Mouse (Mus musculus): ENCODE results near the gene Chmp6.
A peak's percentile ranks its signal among the peaks of the same experiment; 100 is the strongest.

The Chmp6 gene

DNA sequence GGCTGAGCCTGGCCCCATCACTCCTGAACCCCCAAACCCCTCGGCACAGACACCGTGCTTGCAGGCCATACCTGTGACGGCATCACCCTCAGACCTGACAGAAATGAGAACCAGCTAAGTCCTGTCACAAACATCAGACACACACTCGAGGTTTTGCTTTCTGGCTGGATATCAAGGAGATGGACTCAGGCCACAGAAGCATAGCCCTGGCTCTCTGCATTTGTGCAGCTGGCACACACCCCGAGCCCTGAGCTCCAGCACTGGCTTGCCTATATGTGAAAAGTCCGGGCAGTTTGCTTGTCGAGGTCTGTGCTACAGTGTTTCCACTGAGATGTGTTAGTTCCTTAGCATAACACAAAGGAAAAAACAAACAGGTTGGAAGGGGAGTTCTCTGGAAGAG lies 5.5 kb upstream of the Chmp6 start:
- no peak for DNase-seq (ENCODE audit: low spot score)

DNA sequence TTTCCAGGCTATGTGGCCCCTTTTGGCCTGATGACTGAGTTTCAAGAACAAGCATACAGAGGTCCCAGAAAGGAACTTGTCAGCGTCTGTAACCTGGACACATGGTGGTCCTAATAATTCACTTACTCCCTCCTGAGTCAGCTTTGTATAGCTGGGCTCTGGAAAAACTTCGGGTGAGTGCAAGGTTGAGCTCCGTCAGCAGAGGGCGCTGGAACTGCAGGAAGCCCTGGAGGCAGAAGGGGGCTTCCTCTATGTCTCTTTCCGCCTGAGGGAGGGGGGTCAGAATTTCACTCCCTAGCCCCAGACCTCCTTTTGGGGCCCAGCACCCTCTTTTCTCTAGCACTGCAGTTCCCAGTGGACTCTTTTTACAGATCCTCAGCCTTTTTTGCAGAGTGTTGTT lies 3.8 kb upstream of the Chmp6 start:
- DNase-seq (ENCODE audit: low spot score) = peak; percentile 86

DNA sequence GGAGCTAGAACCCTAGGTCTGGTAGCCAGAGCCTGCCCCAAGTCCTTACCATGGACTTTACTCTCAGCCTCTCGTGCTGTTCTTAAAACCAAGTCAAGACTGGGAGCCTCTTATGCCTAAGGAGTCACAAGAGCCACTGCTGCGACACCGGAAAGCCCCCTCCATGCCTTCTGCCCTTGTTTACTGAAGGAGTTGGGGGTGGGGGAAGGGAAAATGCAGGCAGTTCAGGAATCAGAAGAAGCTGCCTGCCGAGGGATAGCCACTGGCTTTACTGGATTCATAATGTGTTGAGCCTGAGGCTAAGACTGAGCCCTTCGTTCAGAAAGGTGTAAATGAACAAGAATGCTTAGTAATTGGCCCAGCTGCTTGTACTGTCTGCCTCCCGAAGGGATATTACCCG lies 396 bp upstream of the Chmp6 start:
- peak; percentile 25 for DNase-seq (ENCODE audit: low spot score)

DNA sequence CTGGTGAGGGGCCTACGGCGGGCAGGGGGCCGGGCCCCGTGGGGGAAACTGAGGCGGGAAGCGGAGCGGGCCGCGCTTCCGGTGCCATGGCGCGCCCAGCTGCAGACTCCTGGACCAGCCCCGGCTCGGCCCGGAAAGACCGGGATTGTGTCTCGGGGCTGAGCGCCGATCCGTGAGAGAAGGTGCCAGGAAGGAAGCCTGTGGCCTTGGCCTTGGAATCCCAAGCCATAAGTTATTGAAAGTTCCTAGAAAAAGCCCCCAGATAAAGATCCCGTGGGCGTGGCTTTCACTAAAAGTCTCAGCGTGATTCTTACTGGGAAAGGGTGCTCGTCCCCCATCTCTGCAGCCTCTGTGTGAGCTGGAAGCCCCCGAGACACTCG lies 684 bp downstream of the Chmp6 start:
- DNase-seq (ENCODE audit: low spot score) = no peak

DNA sequence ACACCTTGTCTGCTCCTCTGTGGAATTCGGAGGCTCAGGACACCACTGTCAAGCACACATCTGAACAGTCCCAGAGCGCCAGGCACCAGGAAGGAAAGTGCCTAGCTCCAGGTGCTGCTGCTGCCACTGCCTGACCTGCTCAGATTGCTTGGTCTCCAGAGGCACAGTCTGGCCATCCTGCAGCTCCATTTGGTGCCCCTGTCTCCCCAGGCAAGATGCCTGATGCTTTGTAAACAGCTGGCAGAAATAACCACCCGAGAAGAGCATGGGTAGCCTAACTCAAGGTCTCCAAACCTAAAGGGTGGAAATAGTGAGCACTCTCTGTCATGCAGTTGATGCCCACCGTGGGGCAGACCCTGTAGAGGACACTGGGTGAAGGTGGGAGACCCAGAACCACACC lies 1.1 kb downstream of the Chmp6 start:
- no peak for DNase-seq (ENCODE audit: low spot score)

DNA sequence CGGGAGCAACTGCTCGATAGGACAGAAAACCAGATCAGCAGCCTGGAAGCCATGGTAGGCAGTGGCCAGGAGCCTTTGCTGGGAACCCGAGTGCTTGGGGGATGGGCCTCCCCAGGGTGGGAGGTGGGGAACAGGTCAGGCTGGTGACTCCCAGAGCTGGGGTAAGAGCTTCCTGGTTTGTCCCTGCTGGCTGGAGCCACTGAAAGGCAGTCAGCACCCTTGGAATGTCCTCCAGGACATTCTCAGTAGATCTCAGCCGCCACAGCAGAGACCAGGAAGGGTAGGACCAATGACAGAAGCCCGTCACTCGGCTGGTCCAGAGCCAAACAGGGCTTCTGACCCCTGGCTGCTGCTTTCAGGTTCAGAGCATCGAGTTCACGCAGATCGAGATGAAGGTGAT lies 2.4 kb downstream of the Chmp6 start:
- no peak for DNase-seq (ENCODE audit: low spot score)

DNA sequence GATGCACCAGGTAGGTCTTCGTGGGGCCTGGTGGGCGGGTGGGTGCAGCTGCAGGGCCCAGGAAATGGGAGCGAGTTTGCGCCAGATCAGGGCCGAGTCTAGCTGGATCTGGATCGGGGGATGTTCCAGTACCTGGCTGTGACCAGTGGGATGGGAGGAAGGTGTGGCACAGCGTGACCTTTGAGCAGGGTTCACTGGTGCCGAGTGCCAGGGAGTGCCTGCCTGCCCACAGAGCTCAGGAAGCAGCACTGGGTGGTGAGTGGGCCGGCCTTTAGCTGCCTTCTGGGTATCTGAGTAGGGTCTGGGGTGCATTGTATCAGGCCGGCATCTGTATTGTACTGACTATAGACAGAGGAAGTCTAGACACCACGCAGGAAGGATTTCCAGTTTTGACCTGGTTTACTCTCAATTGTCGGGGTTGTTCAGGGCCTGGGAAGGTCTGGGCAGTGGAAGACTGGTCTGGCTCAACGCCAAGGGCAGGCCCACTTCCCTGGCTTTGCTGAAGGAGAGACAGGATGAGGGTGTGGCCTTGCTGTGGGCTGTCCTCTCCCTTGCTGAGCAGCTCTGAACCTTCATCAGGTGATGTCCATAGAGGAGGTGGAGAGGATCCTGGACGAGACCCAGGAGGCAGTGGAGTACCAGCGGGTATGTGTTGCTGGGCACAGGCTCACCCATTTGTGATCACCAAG lies 3.0 kb downstream of the Chmp6 start:
- DNase-seq (ENCODE audit: low spot score) = no peak

DNA sequence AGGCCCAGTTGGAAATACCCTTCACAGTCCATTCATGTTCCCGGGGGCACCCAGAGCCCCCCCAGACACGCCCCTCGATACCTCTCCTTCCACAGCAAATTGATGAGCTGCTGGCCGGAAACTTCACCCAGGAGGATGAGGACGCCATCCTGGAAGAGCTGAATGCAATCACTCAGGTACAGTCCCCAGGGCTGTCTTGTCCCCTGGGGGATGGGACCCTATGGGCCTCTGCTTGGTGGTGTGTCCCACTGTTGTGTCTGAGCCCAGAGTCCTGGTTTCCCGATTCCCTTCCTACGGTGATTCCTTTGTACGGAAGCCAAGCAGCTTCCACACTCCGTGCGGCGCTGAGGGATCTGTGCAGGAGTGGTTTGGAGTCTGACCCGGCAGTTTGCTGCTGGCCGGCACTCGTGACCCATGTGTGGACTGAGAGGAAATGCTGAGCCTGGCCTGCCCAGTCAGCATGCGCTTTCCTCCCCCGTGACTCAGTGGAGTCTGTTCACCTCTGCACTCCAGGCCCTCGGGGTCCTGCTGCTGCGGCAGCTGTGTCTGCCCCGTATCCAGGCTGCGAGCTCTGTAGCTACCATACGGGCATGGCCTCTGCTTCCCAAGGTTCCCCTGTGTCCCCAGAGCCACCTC lies 3.7 kb downstream of the Chmp6 start:
- DNase-seq (ENCODE audit: low spot score) = no peak

DNA sequence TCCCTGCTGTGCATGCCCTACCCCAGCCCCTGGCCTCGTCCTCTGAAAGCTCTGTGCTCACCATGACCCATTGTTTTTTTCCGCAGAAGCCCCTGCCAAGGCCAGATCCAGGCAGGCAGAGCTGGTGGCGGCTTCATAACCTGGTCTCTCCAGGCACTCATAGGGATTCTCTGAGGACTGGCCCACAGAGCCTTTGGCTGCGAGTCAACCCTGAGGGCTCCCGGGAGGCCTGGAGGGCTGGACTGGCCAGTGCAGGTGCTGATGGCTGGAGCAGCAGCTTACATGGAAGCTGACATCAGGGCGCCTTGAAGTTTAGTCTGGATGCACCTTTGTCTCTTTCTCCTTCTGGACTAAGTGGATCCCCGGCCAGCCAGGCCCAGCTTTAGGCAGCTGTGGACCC lies 5.3 kb downstream of the Chmp6 start:
- no peak for DNase-seq (ENCODE audit: low spot score)

DNA sequence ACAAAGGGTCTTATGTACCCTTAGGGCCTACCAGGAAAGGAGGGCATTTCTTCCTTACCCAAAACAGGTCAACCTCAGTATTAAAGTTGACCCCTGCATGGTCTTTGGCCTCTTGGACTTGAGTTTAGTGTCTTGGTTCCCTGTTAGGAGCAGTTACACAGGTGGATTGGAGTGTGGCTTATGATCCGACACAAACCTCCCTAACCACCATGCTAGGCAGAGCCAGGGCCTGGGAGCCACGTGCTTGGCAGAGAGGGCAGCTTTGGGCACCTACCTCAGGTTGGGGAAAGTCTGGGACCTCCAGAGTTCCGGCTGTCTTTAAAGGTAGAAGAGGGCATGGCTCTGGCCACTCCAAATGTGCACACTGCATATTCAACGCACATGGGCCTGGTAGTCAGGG lies 6.2 kb downstream of the Chmp6 start:
- no peak for DNase-seq (ENCODE audit: low spot score)

DNA sequence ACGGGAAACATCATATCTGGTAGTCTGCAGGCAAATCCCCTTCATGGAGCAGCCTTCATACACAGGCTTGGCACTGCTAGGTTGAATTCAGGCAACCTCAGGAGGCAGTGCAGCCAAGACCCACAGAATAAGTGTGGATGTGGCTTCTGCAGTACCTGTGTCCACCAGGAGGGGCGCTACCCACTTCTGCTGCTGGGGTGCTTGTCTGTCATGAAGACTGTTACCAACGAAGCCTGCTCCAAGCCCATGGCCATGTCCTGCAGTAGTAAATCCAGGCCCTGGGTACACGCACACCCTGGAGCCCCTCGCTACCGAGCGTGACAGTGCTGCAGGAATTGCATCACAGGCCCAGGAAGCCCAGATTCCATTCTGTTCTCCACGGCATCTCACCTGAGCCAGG lies 6.7 kb downstream of the Chmp6 start:
- peak; percentile 79 for DNase-seq (ENCODE audit: low spot score)

DNA sequence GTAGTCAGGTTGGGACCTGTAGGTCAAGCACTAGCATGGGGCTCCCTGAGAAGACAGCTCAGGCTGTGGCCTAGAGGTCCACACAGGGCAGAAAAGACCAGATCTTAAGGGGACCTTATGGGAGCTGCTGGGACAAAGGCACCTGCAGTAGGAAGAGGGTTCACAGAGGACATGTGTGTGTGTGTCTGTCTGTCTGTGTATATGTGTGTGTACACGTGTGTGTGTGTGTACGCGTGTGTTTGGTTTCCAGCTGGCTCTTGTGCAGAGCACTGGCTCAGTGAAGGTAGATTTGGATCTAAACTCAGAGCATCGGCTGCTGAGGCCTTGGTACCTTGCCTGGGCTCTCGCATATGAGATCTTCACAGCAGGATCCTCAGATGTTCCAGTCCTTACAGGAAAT lies 7.4 kb downstream of the Chmp6 start:
- DNase-seq (ENCODE audit: low spot score) = no peak

DNA sequence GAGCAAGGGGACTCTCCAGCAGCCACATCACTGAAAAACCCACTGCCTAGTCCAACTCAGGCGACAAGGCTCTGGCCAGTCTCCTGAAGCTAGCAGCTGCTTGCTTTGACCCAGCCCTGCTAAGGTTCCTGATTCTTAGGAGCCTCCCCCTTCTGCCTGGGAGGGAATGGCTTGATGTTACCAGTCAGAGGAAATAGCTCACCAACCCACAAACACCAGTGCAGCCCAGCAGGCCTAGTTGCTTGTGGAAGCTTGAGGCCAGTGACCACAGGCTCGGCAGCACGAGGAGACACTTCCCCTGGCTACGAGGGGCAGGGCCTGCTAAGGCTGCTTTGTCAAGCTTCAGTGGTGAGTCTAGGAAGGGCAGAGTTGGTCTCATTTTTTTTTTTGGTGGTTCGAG lies 11.9 kb downstream of the Chmp6 start:
- no peak for DNase-seq (ENCODE audit: low spot score)

DNA sequence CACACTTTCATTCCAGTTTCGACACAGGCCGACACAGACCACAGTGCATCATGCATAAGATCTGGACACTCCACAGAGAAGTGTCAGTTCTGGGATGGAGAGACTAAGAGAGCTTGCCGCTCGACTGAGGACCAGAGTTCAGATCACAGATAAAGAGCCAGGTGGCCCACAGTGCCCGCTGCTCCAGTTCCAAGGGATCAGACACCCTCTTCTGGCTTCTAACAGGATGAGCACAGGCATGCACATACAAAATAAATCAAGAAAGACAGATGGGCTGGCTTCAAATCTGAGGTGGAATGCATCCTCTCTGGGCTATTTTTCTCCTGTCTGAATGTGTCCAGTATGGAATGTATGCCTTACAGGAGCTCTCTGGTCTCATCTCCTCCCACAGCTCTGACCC lies 13.5 kb downstream of the Chmp6 start:
- no peak for DNase-seq (ENCODE audit: low spot score)

DNA sequence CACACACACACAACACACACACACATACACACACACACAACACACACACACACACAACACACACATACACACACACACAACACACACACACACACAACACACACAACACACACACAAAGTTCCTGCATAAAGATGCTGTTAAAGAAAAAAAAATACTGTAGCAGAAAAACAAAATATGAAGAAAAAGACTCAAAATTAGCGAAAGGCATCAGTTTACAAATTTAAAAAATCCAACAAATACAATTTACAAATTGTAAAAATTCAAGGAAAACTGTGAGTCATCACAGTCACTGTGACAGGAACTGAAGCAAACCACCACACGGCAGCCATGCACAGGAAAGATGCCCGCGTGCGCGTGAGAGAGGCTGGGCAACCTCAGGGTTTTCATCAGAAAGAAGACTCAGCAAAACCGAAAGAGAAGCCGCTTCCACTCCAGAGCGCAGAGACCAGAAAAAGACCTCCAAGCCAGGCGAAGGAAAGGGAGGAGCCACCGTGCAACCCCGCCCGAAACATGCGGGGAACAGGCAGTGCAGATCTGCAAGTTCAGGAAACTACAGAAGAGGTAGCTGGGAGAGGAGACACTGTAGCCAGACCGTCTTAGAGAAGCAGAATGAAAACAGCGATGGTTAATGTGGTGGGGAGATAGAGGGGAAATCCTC lies 14.9 kb downstream of the Chmp6 start:
- no peak for DNase-seq (ENCODE audit: low spot score)

DNA sequence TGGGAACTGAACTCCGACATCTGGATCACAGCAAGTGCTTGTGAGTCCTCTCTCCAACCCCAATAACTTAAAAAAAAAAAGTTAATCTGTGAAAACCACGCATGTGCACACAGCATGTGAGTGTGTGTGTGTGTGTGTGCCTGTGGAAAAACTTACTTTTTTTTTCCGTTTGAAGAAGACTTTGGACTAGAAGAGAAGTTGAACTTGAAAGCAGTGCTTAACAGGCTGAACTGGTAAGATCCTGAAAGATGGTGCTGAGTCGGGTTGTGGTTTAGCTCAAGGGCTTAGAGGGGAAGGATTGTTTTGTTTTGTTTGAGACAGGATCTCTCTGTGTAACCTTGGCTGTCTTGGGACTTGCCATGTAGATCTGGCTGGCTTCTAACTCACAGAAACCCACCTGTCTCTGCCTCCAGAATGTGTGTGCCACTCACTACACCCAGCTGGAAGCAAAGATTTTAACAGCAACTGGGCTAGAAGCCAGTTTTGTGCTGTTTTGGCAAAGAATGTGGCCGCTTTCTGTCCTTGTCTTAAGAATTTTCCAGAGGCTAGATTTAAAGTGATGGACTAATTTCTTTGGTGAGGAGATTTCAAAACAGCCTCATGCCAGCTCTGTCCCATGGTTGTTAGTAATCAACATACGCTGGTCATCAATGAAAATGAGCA lies 16.5 kb downstream of the Chmp6 start:
- DNase-seq (ENCODE audit: low spot score) = no peak

DNA sequence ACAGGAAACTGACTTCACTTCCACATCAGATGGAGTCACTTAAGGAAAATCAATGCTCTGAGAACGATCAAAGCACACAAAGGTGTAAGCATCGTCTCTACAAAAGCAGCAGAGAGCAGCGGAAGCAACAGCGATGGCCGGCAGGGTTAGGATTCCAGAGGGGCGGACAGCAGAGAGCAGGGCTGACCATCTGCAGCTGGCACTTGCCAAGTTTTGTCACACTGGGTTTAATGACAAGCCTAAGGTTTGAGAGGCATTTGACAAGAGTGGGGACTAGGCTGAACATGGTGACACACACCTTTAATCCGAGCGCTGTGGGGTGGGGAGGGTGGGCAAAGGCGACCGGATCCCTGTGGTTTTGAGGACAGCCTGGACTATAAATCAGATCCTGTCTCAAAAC lies 18.6 kb downstream of the Chmp6 start:
- no peak for DNase-seq (ENCODE audit: low spot score)

DNA sequence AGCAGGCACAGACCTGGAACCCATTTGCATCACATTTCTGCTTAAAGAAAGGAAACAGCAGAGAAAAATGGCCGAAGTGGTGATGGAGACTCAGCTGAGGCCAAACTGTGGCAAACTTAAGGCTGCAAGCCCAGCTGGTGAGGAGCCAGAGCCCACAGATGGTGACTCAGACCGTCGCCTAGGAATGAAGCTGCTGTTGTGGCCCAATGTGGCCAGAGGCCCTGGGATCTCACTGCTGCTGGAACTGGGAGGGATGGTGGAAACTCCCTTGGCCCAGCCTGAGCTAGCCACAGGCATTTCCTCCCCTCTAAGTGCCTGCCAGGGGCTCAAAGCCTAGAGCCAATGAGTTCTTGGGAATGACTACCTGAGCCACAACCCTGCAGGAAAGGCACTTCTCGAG lies 19.9 kb downstream of the Chmp6 start:
- no peak for DNase-seq (ENCODE audit: low spot score)

DNA sequence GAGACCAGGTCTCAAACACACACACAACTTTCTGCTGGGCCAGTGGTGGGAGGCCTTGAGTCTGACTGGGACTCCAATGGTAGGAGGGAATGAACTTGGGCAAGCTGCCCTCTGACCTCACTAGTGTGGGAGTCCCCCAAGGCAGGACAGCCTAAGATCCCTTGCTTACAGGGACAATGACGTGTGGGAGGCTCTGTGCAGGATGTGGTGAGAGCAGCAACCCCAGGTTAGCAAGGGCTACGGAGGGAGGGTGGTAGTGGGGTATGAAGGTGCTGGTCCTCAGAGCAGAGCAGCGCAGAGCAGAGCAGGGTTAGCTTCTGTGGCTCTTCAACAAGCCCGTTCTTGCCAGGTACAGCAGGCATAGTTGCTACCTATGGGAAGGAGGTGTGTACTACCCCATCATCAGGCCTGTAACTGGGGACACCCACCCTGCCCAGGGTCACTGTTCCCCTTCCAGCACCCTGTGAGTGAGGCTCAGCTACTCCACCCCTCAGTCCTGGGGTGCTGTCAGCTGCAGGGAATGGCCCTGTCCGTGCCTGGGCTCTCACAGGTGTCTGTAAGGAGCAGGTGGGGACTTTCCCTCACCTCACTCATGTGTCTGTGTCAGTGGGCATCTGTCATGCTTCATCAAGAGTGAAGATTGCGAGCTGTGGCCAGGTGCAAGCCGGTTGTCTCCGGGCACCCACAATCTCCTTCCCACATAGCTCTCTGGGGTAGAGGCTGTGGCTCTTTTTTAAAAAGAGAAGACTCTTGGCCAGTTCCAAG lies 20.8 kb downstream of the Chmp6 start:
- DNase-seq (ENCODE audit: low spot score) = no peak

DNA sequence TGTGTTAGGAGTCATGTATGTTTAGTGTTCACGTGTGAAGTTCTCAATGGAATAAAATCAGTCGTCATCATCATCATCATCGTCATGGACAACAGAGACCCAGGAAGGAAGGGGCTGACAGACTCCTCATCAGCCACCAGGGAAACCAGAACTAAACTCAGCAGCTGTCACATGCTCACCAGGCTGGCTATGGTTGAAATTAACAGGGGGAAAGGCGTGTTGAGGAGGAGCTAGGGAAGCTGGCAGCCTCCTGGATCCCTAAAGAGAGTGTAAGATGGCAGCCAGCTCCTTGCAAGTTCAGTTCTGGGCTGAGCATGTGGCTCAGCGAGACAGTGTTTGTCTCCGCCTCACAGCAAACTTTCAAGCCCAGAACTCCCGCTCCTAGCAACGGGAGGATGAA lies 21.5 kb downstream of the Chmp6 start:
- no peak for DNase-seq (ENCODE audit: low spot score)

DNA sequence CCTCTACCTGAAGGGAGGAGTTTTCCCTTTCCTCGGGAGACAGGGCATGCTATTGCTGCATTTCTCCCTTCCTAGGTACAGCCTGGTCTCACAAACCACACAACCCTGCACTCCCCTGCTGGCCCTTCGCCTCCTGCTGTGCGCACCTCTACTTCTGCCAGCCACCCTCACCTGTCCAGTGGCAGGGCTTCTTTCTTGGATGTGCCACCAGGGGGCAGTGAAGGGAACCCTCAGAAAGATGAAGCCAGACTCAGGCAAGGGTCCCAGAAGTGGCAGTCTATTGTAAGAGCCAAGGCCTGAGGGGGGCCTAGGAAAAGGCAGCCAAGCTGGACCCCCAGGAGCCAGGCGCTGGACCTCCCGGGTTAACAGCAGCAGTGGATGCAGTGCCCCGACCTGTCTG lies 22.2 kb downstream of the Chmp6 start:
- DNase-seq (ENCODE audit: low spot score) = peak; percentile 82

DNA sequence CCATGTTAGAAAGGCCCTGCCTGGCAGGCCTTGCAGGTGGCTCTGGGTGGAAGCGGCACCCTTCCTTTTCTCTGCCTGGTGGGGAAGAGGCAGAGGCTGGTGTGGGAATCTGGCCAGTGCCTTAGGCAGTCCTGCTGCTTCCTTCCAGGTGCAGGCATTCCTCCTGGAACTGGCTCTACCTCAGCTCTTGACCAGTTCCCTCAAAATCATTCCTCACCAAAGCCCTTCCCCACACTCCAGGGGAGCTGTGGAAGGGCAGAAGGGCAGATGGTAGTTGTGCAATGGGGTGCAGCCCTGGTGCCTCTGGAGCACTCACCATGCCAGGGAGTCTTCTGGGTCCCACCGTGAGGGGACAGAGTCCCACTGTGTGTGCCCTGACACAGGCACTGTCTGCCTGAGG lies 23.2 kb downstream of the Chmp6 start:
- DNase-seq (ENCODE audit: low spot score) = no peak

DNA sequence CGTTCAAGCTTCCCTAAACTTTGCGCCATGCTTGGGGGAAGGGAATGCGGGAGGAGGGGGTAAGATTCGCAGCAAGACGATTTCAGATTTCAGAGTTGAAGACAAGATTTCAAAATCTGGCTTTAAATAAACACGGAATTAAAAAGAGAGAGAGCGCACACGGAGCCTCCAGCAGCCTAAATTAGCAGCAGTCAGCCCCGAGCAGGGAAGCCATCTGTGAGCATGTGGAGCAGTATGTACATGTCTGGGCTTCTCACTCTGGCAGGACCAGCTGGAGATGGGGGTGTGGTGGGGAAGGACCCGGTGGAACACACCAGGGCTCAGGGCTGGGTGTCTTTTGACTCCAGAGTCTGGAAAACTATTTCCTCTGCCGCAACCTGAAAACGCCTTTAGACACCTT lies 24.0 kb downstream of the Chmp6 start:
- DNase-seq (ENCODE audit: low spot score) = no peak
